Mouse (Mus musculus) G1E (cell line): ENCODE results near the gene Rab43.

Experiments
- CTCF ChIP-seq: IDR thresholded peaks from 2 replicates; pipeline ENCODE4 v1.5.1; 2012; ENCODE audit warnings: low read depth, low read length, inconsistent platforms, mixed read lengths
- POLR2AphosphoS5 ChIP-seq: IDR thresholded peaks from 2 replicates; pipeline ENCODE4 v1.6.1; 2012; ENCODE audit warnings: low read depth, low read length, inconsistent platforms; ENCODE audit not compliant: insufficient replicate concordance

DNA sequence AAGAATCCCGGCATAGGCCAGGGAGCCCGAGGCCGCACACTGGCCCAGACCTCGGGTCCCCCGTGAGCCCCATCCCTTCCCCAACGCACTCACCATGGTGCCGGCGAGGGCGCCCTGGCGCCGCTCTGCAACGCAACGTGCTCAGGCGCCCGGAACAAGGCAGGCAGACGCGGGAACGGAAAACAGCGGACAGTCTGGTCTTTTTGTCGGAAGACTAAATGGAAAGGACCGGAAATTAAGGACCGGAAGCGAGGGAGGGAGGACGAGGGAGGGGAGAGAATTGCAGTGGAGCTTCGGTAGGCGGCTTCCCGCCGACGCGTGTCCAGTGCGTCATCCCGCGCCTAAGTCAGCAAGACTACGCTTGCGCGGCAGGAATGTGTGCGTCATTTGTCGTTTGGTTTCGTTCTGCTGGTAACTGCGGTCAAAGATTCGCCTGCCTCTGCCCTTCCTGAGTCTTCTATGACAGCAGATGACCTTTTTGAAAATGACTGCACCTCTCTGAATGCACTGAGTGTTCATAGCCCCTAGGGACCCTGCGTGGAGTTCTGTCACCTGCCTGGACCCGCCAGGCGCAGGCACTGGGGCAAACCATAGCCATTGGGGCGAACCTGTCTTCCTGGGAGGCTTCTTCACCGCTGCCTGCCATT is 26.7 kb upstream of the Rab43 start, which contains the start of gene Isy1:
- TF ChIP-seq POLR2AphosphoS5 (0 out of 2 replicates have a peak, but pooled peaks have one; percentile 65), CTCF (no peak)
